Mouse (Mus musculus) lung, adult 2 months (tissue): Measurements from ENCODE around the gene Shisal2a. TPM values are rescaled to one million over a fixed set of nuclear protein-coding genes. Genes with fewer than 3 reads are reported as not detected.

Source experiments
- DNase-seq: peaks from one replicate; pipeline ENCODE4 v3.0.0; 2022
- H3K4me1 ChIP-seq: fragments of 200-500 bp; 2 replicates; pipeline ENCODE4 v1.6.1; 2011; ENCODE audit warnings: low read length; ENCODE audit not compliant: control insufficient read depth, insufficient read depth
- H3K4me3 ChIP-seq: fragments of 200-500 bp; replicated peaks from 2 replicates; pipeline ENCODE3; 2011; ENCODE audit warnings: low read depth, mild to moderate bottlenecking, control low read depth, low read length; ENCODE audit errors: extremely low read depth
- CTCF ChIP-seq: fragments of 200-500 bp; IDR thresholded peaks from 2 replicates; pipeline ENCODE4 v1.5.1; 2011; ENCODE audit warnings: mild to moderate bottlenecking, low read length, control low read depth; ENCODE audit not compliant: insufficient read depth
- POLR2A ChIP-seq: fragments of 200-500 bp; IDR thresholded peaks from 2 replicates; pipeline ENCODE4 v1.6.1; 2011; ENCODE audit warnings: low read depth, mild to moderate bottlenecking, control low read depth, low read length, borderline replicate concordance; ENCODE audit errors: extremely low read depth
- WGBS: fragments of 180-500 bp; shearing (Covaris S2); methylation state at CpG from one replicate; pipeline ENCODE4 v1.1.7; 2018; 5-methylcytosine and 5-hydroxymethylcytosine counted together
- polyA plus RNA-seq: library from polyadenylated mRNA; depleted of rRNA; stranded (reverse); fragments of >200 nt; gene quantifications from 2 replicates; pipeline ENCODE4 v1.2.3, GENCODE M21; 2012; rRNA removed

The Shisal2a gene
- polyA plus RNA-seq, result 0.95 and 2.8 TPM in 2 replicates

- WGBS, result 5% methylated on average over 55 of the region's 55 CpGs
- no peak for TF ChIP-seq CTCF
- no peak for TF ChIP-seq POLR2A
- Histone ChIP-seq H3K4me3 (no peak within 1 kb of the TSS), H3K4me1 (no peaks in the 10 kb centered on the region)
- DNase-seq, result no peak
Measured at GRCm38 (mm10) chr4:108383183-108383714, at the start of gene Shisal2a. TSS of gene Shisal2a (minus strand) at chr4:108383349.

- no peaks in the 10 kb centered on the region for H3K4me1 ChIP-seq
- TF ChIP-seq POLR2A (no peak), CTCF (no peak)
- WGBS, result 53% methylated on average over 2 of the region's 2 CpGs
- no peak for DNase-seq
- H3K4me3 ChIP-seq, result no peak overlapping the region
Measured at GRCm38 (mm10) chr4:108431561-108431936, 48.4 kb upstream of the Shisal2a start.

- no peak for TF ChIP-seq POLR2A
- TF ChIP-seq CTCF, result no peak
- Histone ChIP-seq H3K4me3 (no peak overlapping the region), H3K4me1 (no peaks in the 10 kb centered on the region)
- 68% methylated on average over 4 of the region's 4 CpGs for WGBS
- DNase-seq, result no peak
Measured at GRCm38 (mm10) chr4:108430656-108431560, 47.8 kb upstream of the Shisal2a start.

- H3K4me3 ChIP-seq, result no peak overlapping the region
- H3K4me1 ChIP-seq, result no peaks in the 10 kb centered on the region
- WGBS, result 63% methylated on average over 6 of the region's 6 CpGs
- DNase-seq, result no peak
- TF ChIP-seq CTCF (no peak), POLR2A (no peak)
Measured at GRCm38 (mm10) chr4:108428341-108428721, 45.2 kb upstream of the Shisal2a start.

- Histone ChIP-seq H3K4me3 (no peak overlapping the region), H3K4me1 (no peaks in the 10 kb centered on the region)
- TF ChIP-seq CTCF, result no peak
- DNase-seq, result no peak
- WGBS, result 48% methylated on average over 11 of the region's 11 CpGs
Measured at GRCm38 (mm10) chr4:108427719-108428340, 44.7 kb upstream of the Shisal2a start.

- WGBS, result 53% methylated on average over 2 of the region's 2 CpGs
- no peak overlapping the region for H3K4me3 ChIP-seq
- DNase-seq, result no peak
- TF ChIP-seq CTCF, result no peak
- no peak for TF ChIP-seq POLR2A
- H3K4me1 ChIP-seq, result no peaks in the 10 kb centered on the region
Measured at GRCm38 (mm10) chr4:108424587-108424986, 41.4 kb upstream of the Shisal2a start.

GRCm38 (mm10) chr4:108407621-108408020, 24.5 kb upstream of the Shisal2a start:
- 62% methylated on average over 8 of the region's 8 CpGs for WGBS
- Histone ChIP-seq H3K4me1 (no peaks in the 10 kb centered on the region), H3K4me3 (no peak overlapping the region)
- TF ChIP-seq CTCF (no peak), POLR2A (no peak)
- no peak for DNase-seq

GRCm38 (mm10) chr4:108406861-108407401, 23.8 kb upstream of the Shisal2a start, which contains the start of gene Gpx7:
TSS of gene Gpx7 (minus strand) at chr4:108406961.
- Histone ChIP-seq H3K4me3 (peak within 1 kb of the TSS; percentile 80), H3K4me1 (no peaks in the 10 kb centered on the region)
- peak; percentile 26 for DNase-seq
- 27% methylated on average over 15 of the region's 15 CpGs for WGBS
- TF ChIP-seq CTCF, result no peak
- TF ChIP-seq POLR2A, result no peak

GRCm38 (mm10) chr4:108406138-108406860, 23.1 kb upstream of the Shisal2a start:
- WGBS, result 3% methylated on average over 52 of the region's 52 CpGs
- DNase-seq, result peak; percentile 72
- Histone ChIP-seq H3K4me1 (no peaks in the 10 kb centered on the region), H3K4me3 (peak overlapping the region; percentile 80)
- TF ChIP-seq POLR2A, result peak; percentile 40; the same call in 1 of the 2 replicates
- TF ChIP-seq CTCF, result no peak
